8 mouse cellular contexts compared by ENCODE assay signal in genomic region chr7:143978741-143979371, GRCm38 (mm10). TPM values are rescaled to one million over a fixed set of nuclear protein-coding genes. Genes with fewer than 3 reads are reported as not detected.
DNase-seq lines count a peak whose midpoint lies in the region; ATAC-seq and TF ChIP-seq lines count a peak whose summit lies in the region.

No protein-coding gene starts in this region.

- peak; percentile 78 for TF ChIP-seq CTCF in hindbrain, postnatal 0 days (IDR thresholded peaks at IDR 0.05; ENCODE audit: low read depth)

- no peaks in the 10 kb centered on the region for H3K36me3 ChIP-seq in hindbrain, postnatal 0 days (ENCODE audit: insufficient read depth, low read length)

- WGBS in hindbrain, postnatal 0 days, result under 1% methylated on average over 49 of the region's 50 CpGs

- H3K27me3 ChIP-seq in hindbrain, postnatal 0 days (ENCODE audit: insufficient read depth, low read length), result peaks cover 15% of the 10 kb centered on the region; the same call in 1 of the 2 replicates

- peak; percentile 81 for DNase-seq in NIH3T3 (ENCODE audit: low read depth)
- peak; percentile 11 for DNase-seq in cerebellum, adult 8-10 months
- DNase-seq in forelimb bud, embryonic 11.5 days (ENCODE audit: low read depth, low spot score), result peak; percentile 74
- DNase-seq in hindbrain, postnatal 0 days (ENCODE audit: low spot score), result peak; percentile 85
- peak; percentile 46 to 72 for DNase-seq in left cerebral cortex, postnatal 10 days (ENCODE audit: extremely low spot score in 1 of 2, low spot score in 2 of 2)
- peak; percentile 58 for DNase-seq in right cerebral cortex, postnatal 25 days
- peak; percentile 61 to 67 for DNase-seq in urinary bladder, postnatal 4 days (ENCODE audit: low spot score in 2 of 2)

- 0 out of 2 replicates have a peak, but pooled peaks cover 12% of the 10 kb centered on the region for H3K4me1 ChIP-seq in hindbrain, postnatal 0 days (ENCODE audit: insufficient read depth, low read length)

- peak overlapping the region; percentile 53 for H3K9ac ChIP-seq in hindbrain, postnatal 0 days (replicated peaks; ENCODE audit: low read length)

- no peaks in the 10 kb centered on the region for H3K9me3 ChIP-seq in hindbrain, postnatal 0 days (ENCODE audit: low read length)

- intact Hi-C loops in left cerebral cortex, postnatal 10 days (cut with DNase I), result loop anchor here (5.0 kb wide), 1 partner anchor 93 kb away; no protein-coding TSS in a partner anchor

- peak overlapping the region; percentile 96 for H3K4me2 ChIP-seq in hindbrain, postnatal 0 days (ENCODE audit: low read depth, low read length)

- peak; percentile 83 for ATAC-seq in hindbrain, postnatal 0 days
- ATAC-seq in megakaryocyte progenitor cell, adult 5-6 weeks (replicated peaks; ENCODE audit: poor library complexity), result peak; percentile 80

- peak overlapping the region; percentile 54 for H3K4me3 ChIP-seq in hindbrain, postnatal 0 days (ENCODE audit: low read length)

- H3K27ac ChIP-seq in hindbrain, postnatal 0 days, result peak overlapping the region; percentile 32; the same call in 1 of the 2 replicates

RNA-seq across cellular contexts. Expression of gene Shank2, which starts 22.9 kb away (rescaled TPM):
- total RNA-seq in hindbrain, postnatal 0 days (2014; rRNA removed), result 28.0 and 30.0 TPM in 2 replicates
- 8.4 and 8.5 TPM in 2 replicates for polyA plus RNA-seq in hindbrain, postnatal 0 days (2015; fragmentation: Nextera tagmentation; extraction: Ambion mirVana)
- 100 to 1,000 TPM; 162 to 172 TPM for total RNA-seq in left cerebral cortex, postnatal 10 days (2021)
- not detected in 2 replicates for total RNA-seq in megakaryocyte progenitor cell, adult 5-6 weeks (2015)
- not detected in 2 replicates for total RNA-seq in megakaryocyte progenitor cell, adult 5-6 weeks (2017)

Comparison
In these comparisons a context has a peak if more than half of its experiments do, and no peak if none do; other contexts are left out.
1. Peak in every context shown above with its lines: DNase-seq, ATAC-seq, H3K4me3 ChIP-seq and H3K27ac ChIP-seq.
2. DNase-seq: peak in every context shown above with its lines; median percentile 85 in hindbrain, postnatal 0 days; 81 in NIH3T3; 74 in forelimb bud, embryonic 11.5 days; 64 in urinary bladder, postnatal 4 days; 59 in left cerebral cortex, postnatal 10 days; 58 in right cerebral cortex, postnatal 25 days; 11 in cerebellum, adult 8-10 months.
3. RNA of gene Shank2, which starts 22.9 kb away (total RNA-seq): 162 to 172 TPM in left cerebral cortex, postnatal 10 days and 28.0 to 30.0 TPM in hindbrain, postnatal 0 days; not detected in megakaryocyte progenitor cell, adult 5-6 weeks; every median in the first group is over 10 times any median in the second.